Mouse (Mus musculus) G1E (cell line): ENCODE results near the gene Arfip1. TPM values are rescaled to one million over a fixed set of nuclear protein-coding genes. Genes with fewer than 3 reads are reported as not detected.
A peak's percentile ranks its signal among the peaks of the same experiment; 100 is the strongest.
"Not testable (repeated sequence)": the region's sequence is repeated elsewhere in the genome, so short reads cannot be mapped to it uniquely, and the experiment has no call there.

Source experiments
- ATAC-seq: 2 replicates; pipeline ENCODE4 v1.8.0; 2016; ENCODE audit warnings: mild to moderate bottlenecking; ENCODE audit not compliant: insufficient number of reproducible peaks, poor library complexity, low FRiP score, severe bottlenecking; ENCODE audit errors: extremely low read depth
- DNase-seq: peaks from one replicate; pipeline ENCODE4 v3.0.0; 2012; ENCODE audit warnings: low spot score
- H3K27me3 ChIP-seq: 2 replicates; pipeline ENCODE4 v1.6.1; 2012; ENCODE audit warnings: mild to moderate bottlenecking, low read length, inconsistent platforms; ENCODE audit not compliant: insufficient read depth
- H3K36me3 ChIP-seq: replicated peaks from 2 replicates; pipeline ENCODE3; 2012; ENCODE audit warnings: mild to moderate bottlenecking, inconsistent platforms
- H3K4me1 ChIP-seq: 2 replicates; pipeline ENCODE4 v1.6.1; 2012; ENCODE audit warnings: low read depth, low read length, inconsistent platforms, mixed read lengths; ENCODE audit not compliant: insufficient read depth
- H3K4me3 ChIP-seq: 2 replicates; pipeline ENCODE4 v1.5.1; 2012; ENCODE audit warnings: low read depth, mild to moderate bottlenecking, inconsistent platforms, low read length, moderate library complexity, mixed read lengths
- H3K9me3 ChIP-seq: replicated peaks from 2 replicates; pipeline ENCODE4 v1.6.1; 2012; ENCODE audit warnings: inconsistent platforms
- CTCF ChIP-seq: IDR thresholded peaks from 2 replicates; pipeline ENCODE4 v1.5.1; 2012; ENCODE audit warnings: low read depth, low read length, inconsistent platforms, mixed read lengths
- GATA1 ChIP-seq: IDR thresholded peaks from 2 replicates; pipeline ENCODE4 v1.6.1; 2012; ENCODE audit warnings: borderline replicate concordance, low read length, inconsistent platforms, mixed read lengths
- GATA2 ChIP-seq: IDR thresholded peaks from 2 replicates; pipeline ENCODE4 v1.6.1; 2012; ENCODE audit warnings: low read depth, low read length, inconsistent platforms, borderline replicate concordance
- POLR2AphosphoS5 ChIP-seq: IDR thresholded peaks from 2 replicates; pipeline ENCODE4 v1.6.1; 2012; ENCODE audit warnings: low read depth, low read length, inconsistent platforms; ENCODE audit not compliant: insufficient replicate concordance
- TAL1 ChIP-seq: conservative IDR thresholded peaks from 2 replicates; pipeline ENCODE4 v1.6.1; 2012; ENCODE audit warnings: low read depth, low read length, inconsistent platforms, mixed read lengths
- polyA plus RNA-seq: library from polyadenylated mRNA; stranded (reverse); fragments of >175 nt; gene quantifications from 2 replicates; pipeline ENCODE4 v1.2.3, GENCODE M21; 2012
- total RNA-seq, 2 experiments: library from RNA; stranded (forward) in 1 of 2; stranded (reverse) in 1 of 2; fragments of 200-1000 nt in 1 of 2; fragments of >200 nt in 1 of 2; fragmentation: Nextera tagmentation in 1 of 2; gene quantifications; 2 replicates each; pipeline ENCODE4 v1.2.3; 2014 to 2017

Gene Arfip1
- total and polyA plus RNA-seq, 3 experiments, result 28.3 to 92.9 (median 62.5) TPM

- no peaks in the 10 kb centered on the region for H3K9me3 ChIP-seq
- TF ChIP-seq POLR2AphosphoS5, result no peak
- TF ChIP-seq TAL1, result no peak
- TF ChIP-seq CTCF, result no peak
- TF ChIP-seq GATA2, result no peak
- no peak for TF ChIP-seq GATA1
- 0 out of 2 replicates have a peak, but pooled peaks cover under 1% of the 10 kb centered on the region for H3K4me1 ChIP-seq
- H3K27me3 ChIP-seq, result no peaks in the 10 kb centered on the region
- H3K36me3 ChIP-seq, result peaks cover 5% of the 10 kb centered on the region
- DNase-seq, result no peak
- no peak overlapping the region for H3K4me3 ChIP-seq
- ATAC-seq, result no peak
These were observed 24.1 kb downstream of the Arfip1 start for GRCm38 (mm10) chr3:84558301-84558700.

GRCm38 (mm10) chr3:84555780-84556179, 26.6 kb downstream of the Arfip1 start:
- Histone ChIP-seq H3K9me3 (no peaks in the 10 kb centered on the region), H3K36me3 (peaks cover 5% of the 10 kb centered on the region), H3K4me1 (no peaks in the 10 kb centered on the region), H3K27me3 (no peaks in the 10 kb centered on the region), H3K4me3 (no peak overlapping the region)
- ATAC-seq (no peak), DNase-seq (no peak)
- TF ChIP-seq CTCF (no peak), TAL1 (no peak), GATA1 (no peak), POLR2AphosphoS5 (no peak), GATA2 (no peak)

GRCm38 (mm10) chr3:84547177-84547576, 35.2 kb downstream of the Arfip1 start:
- no peak for DNase-seq
- peaks cover 5% of the 10 kb centered on the region for H3K36me3 ChIP-seq
- no peaks in the 10 kb centered on the region for H3K9me3 ChIP-seq
- no peaks in the 10 kb centered on the region for H3K27me3 ChIP-seq
- H3K4me1 ChIP-seq, result peaks cover 5% of the 10 kb centered on the region; the same call in 1 of the 2 replicates
- no peak for TF ChIP-seq POLR2AphosphoS5
- no peak for TF ChIP-seq CTCF
- no peak for TF ChIP-seq GATA2
- no peak for TF ChIP-seq GATA1
- TF ChIP-seq TAL1, result no peak
- H3K4me3 ChIP-seq, result no peak overlapping the region
- ATAC-seq, result no peak

- not testable (repeated sequence) for H3K9me3 ChIP-seq, H3K27me3 ChIP-seq, ATAC-seq, H3K4me3 ChIP-seq, H3K36me3 ChIP-seq
- H3K4me1 ChIP-seq, result peaks cover 16% of the 10 kb centered on the region
- DNase-seq, result peak; percentile 4
These were observed 40.0 kb downstream of the Arfip1 start for GRCm38 (mm10) chr3:84542450-84542849.

GRCm38 (mm10) chr3:84541881-84542280, 40.5 kb downstream of the Arfip1 start:
- Histone ChIP-seq H3K27me3 (no peaks in the 10 kb centered on the region), H3K4me3 (no peak overlapping the region), H3K36me3 (peaks cover 5% of the 10 kb centered on the region), H3K4me1 (peaks cover 11% of the 10 kb centered on the region), H3K9me3 (no peaks in the 10 kb centered on the region)
- no peak for TF ChIP-seq GATA2
- no peak for TF ChIP-seq POLR2AphosphoS5
- no peak for TF ChIP-seq TAL1
- no peak for TF ChIP-seq CTCF
- no peak for TF ChIP-seq GATA1
- DNase-seq (no peak), ATAC-seq (no peak)

- ATAC-seq, result no peak
These were observed 41.8 kb downstream of the Arfip1 start for GRCm38 (mm10) chr3:84540640-84541039.

GRCm38 (mm10) chr3:84536987-84537386, 45.4 kb downstream of the Arfip1 start:
- Histone ChIP-seq H3K9me3 (no peaks in the 10 kb centered on the region), H3K27me3 (no peaks in the 10 kb centered on the region), H3K4me3 (no peak overlapping the region), H3K36me3 (peaks cover 22% of the 10 kb centered on the region), H3K4me1 (peaks cover 17% of the 10 kb centered on the region)
- TF ChIP-seq GATA1 (no peak), CTCF (no peak), POLR2AphosphoS5 (no peak), TAL1 (no peak), GATA2 (no peak)
- no peak for DNase-seq
- no peak for ATAC-seq

More at GRCm38 (mm10) chr3:84540640-84541039, 41.8 kb downstream of the Arfip1 start:
- H3K4me3 ChIP-seq, result no peak overlapping the region
- peaks cover 4% of the 10 kb centered on the region for H3K36me3 ChIP-seq
- DNase-seq, result no peak
- H3K9me3 ChIP-seq, result no peaks in the 10 kb centered on the region
- H3K4me1 ChIP-seq, result peaks cover 11% of the 10 kb centered on the region
- H3K27me3 ChIP-seq, result no peaks in the 10 kb centered on the region
- no peak for TF ChIP-seq POLR2AphosphoS5
- no peak for TF ChIP-seq GATA2
- no peak for TF ChIP-seq TAL1
- no peak for TF ChIP-seq GATA1
- no peak for TF ChIP-seq CTCF
